Mouse (Mus musculus): ENCODE measurements around the gene Pde9a.
A peak's percentile ranks its signal among the peaks of the same experiment; 100 is the strongest.

The Pde9a gene

DNA sequence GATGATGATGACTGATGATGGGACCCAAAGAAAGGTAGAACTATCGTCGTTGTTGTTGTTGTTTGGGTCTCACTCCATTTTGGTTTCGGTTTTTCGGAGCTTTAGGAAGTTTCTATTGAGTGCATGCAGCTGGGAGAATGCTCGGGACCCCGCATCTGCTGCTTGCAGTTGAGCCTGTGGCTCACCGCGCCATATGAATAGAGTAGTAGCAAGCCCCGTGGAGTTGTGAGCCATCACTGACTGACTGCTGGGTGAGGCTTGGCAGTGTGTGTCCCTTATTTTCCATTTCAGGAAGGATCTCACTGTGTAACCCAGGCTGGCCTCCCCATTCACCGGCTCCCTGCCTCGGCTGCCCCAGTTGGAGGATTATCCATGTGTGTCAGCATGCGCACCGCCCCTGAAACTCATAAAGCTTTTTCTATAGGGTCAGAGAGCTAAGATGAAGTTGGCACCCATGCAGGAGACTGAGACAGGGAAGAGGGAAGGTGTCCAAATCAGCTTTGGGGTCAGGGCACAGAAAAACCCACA lies 47.5 kb downstream of the Pde9a start:
- DNase-seq (ENCODE audit: low spot score): no peak

DNA sequence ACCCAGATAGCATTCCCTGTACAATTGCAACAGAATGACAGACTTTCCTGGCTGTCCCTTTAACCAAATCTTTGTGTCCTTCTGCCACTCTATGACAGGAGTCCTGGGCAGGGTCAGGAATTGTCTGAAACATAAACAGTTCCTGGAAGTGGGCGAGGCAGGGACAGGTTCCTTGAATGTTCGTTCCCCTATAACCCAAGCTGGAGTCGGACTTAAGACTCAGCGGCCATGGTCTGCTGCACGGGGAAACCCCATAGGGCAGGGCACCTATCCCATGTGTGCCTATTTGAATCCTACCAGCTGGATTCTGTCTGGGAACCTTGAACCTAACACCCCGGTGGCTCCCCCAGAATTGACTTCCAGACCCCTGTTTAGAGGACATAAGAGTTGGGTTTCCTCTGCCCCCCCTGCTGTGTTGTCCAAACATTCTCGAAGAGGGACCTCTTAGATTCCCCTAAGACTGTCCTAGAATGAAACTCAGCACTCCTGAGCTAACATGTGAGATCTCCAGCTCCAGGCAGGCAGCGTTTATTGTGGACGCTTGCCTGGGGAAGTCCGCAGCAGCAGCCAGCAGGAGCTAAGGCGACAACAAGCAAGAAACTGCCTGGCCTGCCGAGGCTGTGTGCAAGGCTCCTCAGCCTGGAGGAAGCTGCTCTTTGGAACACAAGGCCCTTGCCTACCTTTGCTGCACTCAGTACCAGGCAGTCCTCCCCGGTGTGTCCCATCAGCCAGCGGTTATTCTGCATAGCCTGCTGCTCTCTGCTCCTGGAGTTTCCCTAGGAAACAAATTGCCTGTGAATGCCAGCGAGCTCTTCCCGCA lies 48.2 kb downstream of the Pde9a start:
- DNase-seq (ENCODE audit: low spot score): no peak

DNA sequence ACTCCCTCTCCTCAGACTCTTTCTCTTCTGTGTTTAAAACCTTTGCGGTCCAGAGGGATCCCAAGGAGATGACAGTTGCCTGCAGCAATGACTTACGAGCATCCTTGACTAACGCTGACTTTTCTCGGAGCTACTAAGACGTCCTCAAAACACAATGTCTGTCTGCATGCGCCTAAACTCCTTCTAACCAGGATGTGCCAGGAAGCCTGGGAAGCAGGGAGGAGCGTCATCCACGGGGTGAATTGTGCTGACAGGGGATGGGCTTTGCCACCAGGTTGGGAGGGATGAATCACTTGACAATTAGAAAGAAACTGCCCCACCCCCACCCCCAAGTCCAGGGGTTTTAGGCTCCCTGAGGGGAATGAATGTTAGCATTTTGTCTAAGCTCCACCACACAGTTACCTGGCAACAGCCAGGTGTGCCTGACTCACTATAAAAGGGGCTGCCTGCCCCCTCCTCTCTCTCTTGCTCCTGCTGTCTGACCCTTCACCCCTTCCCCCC lies 48.9 kb downstream of the Pde9a start:
- no peak for DNase-seq (ENCODE audit: low spot score)

DNA sequence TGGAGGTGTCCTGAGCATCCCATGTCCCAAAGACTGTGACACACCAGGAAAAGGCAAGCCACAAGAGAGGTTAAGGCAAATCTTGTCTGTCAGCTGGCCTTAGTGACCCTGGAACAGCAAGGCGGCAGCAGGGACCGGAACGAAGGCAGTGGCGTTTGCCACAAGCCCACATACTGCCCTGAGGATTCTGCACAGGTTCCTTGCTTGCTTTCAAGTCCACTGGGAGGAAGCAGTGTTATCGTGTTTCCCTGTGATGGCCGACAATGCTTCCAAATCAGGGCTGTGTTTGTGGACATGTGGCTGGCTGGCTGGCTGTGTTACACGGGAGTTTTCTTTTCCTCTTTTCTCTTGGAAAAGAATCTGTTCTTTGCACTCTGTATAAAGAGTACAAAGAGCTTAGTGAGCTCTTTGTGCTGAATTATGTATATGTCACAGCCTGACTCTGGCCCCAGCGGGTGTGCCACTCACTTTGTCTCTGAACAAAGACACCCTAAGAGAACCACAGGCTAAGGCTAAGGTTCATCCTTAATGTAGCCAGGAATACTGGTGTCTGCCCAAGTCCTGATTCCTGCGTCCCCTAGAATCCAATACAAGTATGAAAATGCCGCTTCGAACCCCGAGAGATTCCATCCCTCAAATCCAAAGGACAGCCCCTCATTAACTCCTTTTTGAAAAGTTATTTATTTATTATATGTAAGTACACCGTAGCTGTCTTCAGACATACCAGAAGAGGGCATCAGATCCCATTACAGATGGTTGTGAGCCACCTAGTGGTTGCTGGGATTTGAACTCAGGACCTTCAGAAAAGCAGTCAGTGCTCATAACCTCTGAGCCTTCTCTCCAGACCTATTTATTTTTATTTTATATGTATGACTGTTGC lies 50.2 kb downstream of the Pde9a start:
- no peak for DNase-seq (ENCODE audit: low spot score)

DNA sequence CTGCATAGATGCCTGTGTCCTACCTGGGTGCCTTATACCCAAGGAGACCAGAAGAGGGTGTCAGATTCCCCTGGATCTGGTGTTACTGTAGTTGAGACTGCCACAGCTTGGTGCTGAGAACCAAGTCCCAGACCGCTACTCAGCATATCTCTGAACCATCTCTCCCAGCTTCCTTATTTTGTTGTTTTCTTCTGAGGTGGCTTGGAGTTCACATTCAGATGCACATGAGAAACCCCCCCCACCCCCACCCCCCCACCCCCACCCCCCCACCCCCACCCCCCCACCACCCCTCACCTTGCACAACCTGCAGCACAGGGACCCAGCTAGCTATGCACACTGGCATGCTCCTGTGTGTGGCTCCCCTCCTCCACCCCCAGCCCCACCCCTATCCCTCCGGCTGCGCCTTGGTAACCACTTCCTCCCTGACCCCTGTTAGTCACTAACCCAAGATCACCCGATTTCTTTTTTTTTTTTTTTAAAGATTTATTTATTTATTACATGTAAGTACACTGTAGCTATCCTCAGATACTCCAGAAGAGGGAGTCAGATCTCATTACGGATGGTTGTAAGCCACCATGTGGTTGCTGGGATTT lies 50.9 kb downstream of the Pde9a start:
- no peak for DNase-seq (ENCODE audit: low spot score)

DNA sequence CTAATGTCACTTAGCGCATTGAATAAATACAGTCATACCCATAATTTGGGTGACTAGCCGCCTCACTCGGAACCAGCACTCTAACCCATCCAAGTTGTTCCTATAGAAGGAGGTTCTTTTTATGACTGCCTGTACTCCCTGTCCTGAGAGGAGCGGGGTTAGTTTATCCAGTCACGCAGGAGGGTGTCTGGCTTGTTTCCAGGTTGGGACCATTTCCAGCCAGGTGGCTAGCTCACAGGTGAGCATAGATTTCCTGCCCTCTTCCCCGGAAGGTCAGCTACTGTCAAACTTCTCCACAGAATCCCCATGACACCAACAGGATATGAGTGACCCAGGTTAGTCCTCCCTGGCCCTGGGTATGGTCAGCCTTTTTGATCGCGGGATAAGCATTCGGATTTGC lies 51.5 kb downstream of the Pde9a start:
- no peak for DNase-seq (ENCODE audit: low spot score)

DNA sequence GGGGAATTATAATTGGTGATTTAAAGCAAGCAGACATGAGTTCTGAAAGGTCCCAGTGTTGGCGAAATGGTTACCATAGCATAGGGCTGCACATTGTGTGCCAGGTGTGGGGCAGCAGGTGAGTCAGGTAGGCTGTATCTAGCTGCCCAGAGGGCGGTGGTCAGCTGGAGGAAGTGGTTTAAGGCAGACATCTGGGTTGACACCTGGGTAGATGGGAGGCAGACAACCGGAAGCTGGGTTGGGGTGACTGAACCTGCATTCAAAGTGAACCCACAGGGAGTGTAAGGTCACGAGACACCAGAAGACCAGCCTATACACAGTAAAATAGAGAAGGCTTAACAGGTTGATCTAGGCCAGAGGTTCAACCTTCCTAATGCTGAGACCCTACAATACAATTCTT lies 54.0 kb downstream of the Pde9a start:
- no peak for DNase-seq (ENCODE audit: low spot score)

DNA sequence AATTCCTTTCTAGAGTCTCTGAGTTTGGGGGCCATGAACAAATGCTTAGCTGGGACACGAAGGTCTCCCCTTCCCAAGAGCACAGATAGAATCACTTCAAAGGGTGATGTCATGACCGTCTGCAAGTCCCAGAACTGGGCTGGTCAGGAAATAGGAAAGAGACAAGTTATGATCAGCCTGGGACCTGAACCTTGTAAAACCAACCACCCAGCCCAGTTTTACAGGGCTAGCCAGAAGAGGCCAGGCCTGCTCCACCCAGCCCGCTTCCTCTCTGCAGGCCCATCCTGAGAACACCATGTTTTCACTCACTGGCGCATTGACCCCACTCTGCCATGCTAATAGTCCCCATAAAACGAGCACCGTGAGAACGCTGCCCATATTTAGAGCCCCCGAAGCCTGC lies 56.5 kb downstream of the Pde9a start:
- no peak for DNase-seq (ENCODE audit: low spot score)

DNA sequence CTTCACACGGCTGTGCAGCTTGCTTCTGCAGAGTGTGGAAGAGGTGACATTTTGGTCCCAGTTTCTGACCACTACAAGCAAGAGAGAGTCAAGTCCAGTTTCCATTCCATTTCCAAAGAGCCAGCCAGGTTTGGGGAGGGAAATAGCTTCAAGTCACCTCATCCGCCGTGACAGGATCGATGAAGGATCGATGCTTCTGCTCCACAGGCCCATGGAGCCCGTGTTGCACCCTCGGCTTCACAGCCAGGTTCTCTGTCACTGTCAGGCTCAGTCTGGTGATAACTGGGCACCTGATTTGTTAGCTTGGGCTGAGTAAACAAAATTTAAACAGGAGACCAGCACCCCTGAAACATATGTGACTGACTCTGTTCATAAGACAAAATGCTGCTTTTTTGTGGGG lies 58.2 kb downstream of the Pde9a start:
- DNase-seq (ENCODE audit: low spot score): no peak

DNA sequence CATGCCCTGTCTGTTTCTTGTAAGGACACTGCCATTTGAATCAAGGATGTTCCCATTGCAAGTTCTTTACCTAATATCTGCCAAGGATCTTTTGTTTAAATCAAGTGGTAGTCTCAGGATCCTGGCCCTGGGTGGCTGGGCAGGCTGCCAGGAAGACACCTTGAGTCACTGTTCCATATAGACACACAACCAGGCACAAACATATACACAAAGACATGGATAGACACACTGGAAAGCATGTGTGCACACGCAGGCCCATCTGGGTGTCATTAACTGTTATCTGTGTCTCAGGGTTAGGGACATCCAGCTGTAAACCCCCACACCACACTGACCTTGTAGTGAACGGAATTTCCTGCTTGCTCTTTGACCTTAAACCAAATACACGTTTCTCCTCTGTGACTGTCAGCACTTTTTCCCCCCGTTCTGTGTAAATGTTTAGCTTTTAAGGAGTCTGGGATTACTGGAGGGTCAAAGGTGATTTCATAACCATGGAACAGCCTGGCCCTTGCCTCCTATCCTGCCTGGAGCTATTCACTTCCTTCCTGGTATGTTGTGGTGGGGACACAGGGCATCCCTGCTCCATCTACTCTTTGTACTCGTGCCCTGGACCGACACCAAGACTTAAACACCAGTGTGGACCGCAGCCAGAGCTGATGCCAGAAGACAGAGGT lies 59.2 kb downstream of the Pde9a start:
- no peak for DNase-seq (ENCODE audit: low spot score)

DNA sequence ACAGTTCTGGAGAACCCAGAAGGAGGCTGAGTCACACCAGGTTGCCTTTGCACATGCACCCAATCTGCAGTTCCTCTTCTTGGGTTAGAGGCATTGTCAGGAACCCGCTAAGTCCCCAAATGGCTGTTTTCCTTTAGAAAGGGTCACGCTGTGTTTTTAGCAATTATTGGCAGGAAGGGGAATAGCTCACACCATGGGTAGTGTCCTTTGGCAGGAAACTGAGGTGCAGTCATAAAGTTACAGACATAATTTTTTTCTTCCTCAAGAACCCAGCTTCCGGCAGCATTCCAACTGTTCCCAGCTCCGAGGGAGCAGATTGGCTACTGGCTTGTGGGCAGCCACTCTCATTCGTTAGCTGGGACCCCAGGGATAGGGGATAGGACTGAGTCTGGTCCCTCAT lies 61.8 kb downstream of the Pde9a start:
- no peak for DNase-seq (ENCODE audit: low spot score)

DNA sequence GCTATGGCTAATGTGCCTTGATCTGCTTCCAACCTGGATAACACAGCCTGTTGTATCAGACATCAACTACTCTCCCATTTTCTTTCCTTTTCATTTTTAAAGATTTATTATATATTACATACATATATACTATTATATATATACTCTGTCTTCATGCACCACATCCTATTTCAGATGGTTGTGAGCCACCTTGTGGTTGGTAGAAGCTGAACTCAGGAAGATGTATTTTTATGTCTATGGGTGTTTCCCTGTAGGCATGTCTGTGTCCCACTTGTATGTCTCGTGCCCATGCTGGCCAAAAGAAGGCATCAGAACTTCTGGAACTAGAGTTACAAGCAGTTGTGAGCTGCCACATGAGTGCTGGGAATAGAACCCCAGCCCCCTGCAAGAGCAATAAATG lies 62.5 kb downstream of the Pde9a start:
- DNase-seq (ENCODE audit: low spot score): no peak

DNA sequence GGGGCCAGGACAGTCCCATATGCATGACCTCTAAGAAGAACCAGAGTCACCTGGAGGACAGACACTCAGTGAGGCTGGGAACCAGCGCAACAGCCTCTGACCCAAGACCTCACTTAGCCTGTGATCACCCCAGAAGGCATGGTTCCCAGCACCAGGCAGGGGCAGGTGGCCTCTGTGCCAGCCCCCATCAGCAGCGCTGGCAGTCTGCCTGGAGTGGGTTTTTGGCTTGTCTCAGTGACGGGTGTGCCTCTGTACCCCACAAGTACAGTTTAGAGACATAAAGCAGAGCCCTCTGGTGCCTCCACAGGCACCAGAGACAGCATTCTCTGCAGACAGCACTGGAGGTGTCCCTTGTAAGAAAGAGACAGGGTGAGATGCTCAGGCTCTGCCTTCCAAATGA lies 64.2 kb downstream of the Pde9a start:
- DNase-seq (ENCODE audit: low spot score): no peak

DNA sequence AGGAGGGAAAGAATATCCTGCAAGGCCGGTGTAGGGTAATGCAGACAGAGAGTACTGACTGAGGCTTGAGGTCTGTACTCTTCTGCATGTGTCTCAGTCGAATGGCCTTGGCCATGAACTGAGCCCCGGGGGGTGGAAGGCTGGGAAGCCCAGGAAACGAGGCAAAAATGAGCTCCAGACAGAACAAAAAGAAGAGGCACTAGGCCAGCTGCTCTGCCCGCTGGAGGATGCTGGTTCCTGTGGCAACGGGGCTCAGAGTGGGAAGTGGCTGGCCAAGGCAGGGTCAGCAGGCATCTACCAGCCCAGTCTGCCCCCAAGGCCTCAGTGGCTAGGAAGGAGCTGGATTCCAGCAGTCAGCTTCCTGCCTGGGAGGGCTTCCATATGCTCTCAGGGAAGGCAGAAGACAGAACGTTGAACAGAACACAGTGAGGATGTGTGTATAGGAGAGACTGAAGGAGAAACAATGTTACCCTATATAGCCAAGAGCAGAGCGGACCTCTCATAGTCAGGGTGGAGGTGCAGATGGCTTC lies 65.2 kb downstream of the Pde9a start:
- peak; percentile 48 for DNase-seq (ENCODE audit: low spot score)

DNA sequence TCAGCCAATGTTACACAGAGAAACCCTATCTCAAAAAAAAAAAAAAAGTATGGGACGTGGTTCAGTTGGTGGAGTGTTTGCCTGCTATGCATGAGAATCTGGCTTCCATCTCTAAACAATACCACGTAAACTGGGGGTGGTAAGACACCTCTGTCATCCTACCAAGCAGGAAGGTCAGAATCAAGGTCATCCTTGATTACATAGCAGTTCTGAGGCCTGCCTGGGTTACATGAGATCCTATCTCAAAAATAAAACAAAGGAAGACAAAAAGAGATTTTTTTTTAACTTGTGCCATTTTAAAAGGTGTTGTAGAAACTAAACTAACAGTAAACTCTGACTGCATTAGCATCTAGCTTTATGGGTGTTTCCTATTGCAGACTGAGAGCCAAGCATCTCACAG lies 66.8 kb downstream of the Pde9a start:
- DNase-seq (ENCODE audit: low spot score): no peak

DNA sequence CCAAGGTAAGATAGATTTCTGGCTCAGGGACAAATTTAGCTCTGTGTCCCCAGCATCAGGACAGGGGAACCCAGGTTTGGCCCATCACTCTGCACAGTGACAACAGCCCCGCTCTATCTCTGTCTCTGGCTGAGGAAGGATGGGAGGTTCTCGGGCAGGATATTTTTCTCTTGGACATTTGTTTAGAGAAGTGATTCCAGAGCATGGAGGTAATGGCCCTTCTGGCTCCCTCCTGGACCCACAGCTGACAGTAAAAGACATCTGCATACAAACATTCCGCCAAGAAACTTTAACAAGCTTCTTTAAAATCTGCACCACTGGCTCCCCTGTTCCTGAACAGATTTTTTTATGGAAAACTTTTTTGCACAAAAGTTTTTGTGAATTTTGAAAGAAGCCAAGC lies 67.5 kb downstream of the Pde9a start:
- no peak for DNase-seq (ENCODE audit: low spot score)

DNA sequence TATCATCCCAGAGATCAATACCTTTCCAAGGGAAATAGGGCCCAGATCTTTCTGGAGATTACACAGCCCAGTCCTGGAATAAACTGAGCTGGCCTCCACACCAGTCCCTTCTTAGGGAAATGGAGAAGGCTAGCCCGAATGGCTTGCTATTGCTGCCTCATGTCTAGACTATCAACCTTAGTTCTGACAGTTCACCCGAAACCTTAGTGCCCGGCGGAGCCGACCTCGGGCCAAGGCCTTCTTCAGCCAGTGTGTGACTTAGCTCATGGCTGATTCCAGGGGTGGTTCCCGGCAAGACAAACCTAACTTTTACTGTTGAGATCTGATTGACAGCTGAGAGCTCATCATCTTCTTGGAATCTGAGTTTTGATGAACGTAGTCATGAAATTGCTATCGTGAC lies 68.0 kb downstream of the Pde9a start:
- no peak for DNase-seq (ENCODE audit: low spot score)

DNA sequence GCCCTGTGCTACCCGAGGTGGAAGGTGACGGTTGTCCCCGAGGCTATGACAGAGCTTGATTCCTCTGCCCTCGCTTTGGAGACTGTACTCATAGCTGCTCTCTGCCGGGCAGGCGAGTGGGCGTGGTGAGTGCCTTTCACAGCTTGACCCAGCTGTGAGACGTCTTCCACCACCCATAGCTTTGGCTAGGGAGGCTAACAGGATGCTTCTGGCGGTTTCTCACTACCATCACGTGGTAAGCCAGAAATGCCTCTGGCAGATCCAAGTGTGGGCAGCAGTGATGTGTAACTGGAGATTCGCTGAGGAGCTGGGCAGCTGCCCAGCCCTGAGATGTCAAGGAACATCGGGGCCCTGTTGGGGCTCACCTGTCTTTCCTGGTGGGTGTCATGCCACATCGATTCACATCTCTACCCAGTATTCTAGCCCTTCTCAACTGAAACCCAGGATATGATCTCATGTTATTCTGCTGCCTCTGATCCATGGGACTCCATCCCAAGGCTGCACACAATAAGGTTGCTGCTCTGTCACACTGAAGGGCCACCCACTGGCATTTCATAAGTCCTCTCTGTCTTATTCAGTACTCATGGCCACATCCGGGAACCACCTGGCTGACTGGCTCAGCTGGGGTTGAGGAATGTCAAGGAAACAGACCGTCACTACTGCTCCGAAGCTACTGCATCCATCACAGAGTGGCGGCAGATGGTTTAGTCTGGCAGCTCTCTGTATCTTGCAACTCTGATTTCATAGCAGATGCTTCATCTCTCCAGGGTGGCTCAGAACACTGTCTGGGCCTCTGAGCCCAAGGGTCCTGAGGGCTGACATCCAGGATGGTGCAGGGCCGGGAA lies 70.9 kb downstream of the Pde9a start:
- DNase-seq (ENCODE audit: low spot score): no peak

DNA sequence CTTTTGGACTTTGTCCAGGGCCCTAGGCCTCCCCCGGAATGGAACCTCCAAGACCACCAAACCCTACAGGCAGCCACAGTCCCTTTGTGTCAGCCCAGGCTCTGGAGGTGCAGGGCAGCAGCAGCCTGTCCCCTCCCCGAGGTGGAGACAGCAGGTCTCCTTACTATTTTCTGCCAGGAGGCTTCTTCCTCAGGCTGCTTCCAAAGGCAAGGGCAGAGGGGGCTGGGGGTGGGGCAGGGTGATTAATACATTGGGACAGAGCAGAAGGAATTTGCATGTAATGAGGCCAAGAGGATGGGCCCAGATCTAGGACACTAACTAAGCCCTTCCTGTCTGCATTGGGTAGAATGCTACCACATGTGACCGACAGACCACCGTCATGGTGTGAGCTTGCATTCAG lies 74.4 kb downstream of the Pde9a start:
- DNase-seq (ENCODE audit: low spot score): no peak

DNA sequence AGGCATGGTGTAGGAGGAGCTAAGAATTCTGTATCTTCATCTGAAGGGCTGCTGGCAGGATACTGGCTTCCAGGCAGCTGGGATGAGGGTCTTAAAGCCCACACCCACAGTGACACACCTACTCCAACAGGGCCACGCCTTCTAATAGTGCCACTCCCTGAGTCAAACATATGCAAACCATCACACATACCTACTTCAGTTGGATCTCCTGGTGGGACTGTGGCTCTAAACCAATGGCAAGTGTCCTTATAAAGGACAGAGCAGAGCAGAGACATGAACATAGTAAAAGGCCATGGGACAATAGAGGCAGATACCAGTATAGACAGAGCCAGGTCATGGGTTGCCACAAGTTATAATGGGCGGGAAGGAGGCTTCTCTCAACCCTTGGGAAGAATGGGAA lies 76.5 kb downstream of the Pde9a start:
- DNase-seq (ENCODE audit: low spot score): no peak

DNA sequence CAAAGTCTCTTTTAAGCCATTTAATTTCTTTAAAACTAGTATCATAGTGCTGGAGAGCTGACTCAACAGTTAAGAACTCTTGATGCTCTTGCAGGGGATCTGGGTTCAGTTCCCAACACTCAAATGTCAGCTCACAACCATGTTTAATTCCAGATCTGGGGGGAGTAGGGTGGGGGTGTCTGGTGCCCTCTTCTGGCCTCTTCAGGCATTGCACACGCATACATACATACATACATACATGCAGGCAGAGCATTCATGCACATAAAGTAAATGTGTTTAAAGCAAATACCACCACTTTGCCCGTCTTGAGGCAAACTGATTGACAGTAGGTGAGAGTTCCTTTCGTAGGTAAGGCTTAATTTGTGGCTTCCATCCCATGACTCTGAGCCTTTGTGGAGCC lies 80.8 kb downstream of the Pde9a start:
- DNase-seq (ENCODE audit: low spot score): no peak

Measured in ovary, postnatal 36 days (tissue).